Mouse (Mus musculus) ZHBTc4 (cell line): ENCODE measurements around the gene Cyp4a12b.
"Not testable (repeated sequence)": the region's sequence is repeated elsewhere in the genome, so short reads cannot be mapped to it uniquely, and the experiment has no call there.

Source experiments
- DNase-seq: peaks from one replicate; pipeline ENCODE4 v3.0.0-alpha.2; 2011; ENCODE audit warnings: low read depth, low spot score

Gene Cyp4a12b

GRCm38 (mm10) chr4:115411324-115411723 lies at the start of gene Cyp4a12b:
Gene Cyp4a12b, plus strand, starts transcription at chr4:115411624.
- not testable (repeated sequence) for DNase-seq

- DNase-seq: not testable (repeated sequence)
These were observed 45.8 kb upstream of the Cyp4a12b start for GRCm38 (mm10) chr4:115365624-115366023.

GRCm38 (mm10) chr4:115368067-115368466 lies 43.4 kb upstream of the Cyp4a12b start:
- not testable (repeated sequence) for DNase-seq

GRCm38 (mm10) chr4:115396256-115396655 lies 15.2 kb upstream of the Cyp4a12b start:
- DNase-seq: peak; percentile 67

GRCm38 (mm10) chr4:115396950-115397349 lies 14.5 kb upstream of the Cyp4a12b start:
- DNase-seq: not testable (repeated sequence)

- DNase-seq: no peak
These were observed 39.2 kb downstream of the Cyp4a12b start for GRCm38 (mm10) chr4:115450577-115451137.

GRCm38 (mm10) chr4:115452304-115452703 lies 40.9 kb downstream of the Cyp4a12b start, which contains the start of gene Cyp4a30b:
Gene Cyp4a30b, plus strand, starts transcription at chr4:115452604.
- no peak for DNase-seq

GRCm38 (mm10) chr4:115473585-115473984 lies 62.2 kb downstream of the Cyp4a12b start:
- DNase-seq: not testable (repeated sequence)

GRCm38 (mm10) chr4:115476051-115476450 lies 64.6 kb downstream of the Cyp4a12b start:
- DNase-seq: peak; percentile 11

- no peak for DNase-seq
These were observed 69.7 kb downstream of the Cyp4a12b start for GRCm38 (mm10) chr4:115481006-115481652.
